In genomic region chr19:42461851-42462250, GRCm38 (mm10) we compare ENCODE assay signal across 18 mouse cellular contexts. TPM values are rescaled to one million over a fixed set of nuclear protein-coding genes. Genes with fewer than 3 reads are reported as not detected.
DNase-seq lines count a peak whose midpoint lies in the region; ATAC-seq and TF ChIP-seq lines count a peak whose summit lies in the region.
"Had no signal": no experiment of that assay in that cellular context is flagged by ENCODE, and none has a peak within 500 bp of the region (broad histone marks: within the 10 kb centered on the region; RNA-seq: fewer than 3 reads in every experiment).

No protein-coding gene starts in this region.

- no peak overlapping the region for H3K27ac ChIP-seq in lung, embryonic 14.5 days (ENCODE audit: low read depth)
- peak overlapping the region; percentile 63; the same call in 1 of the 2 replicates for H3K27ac ChIP-seq in neural tube, embryonic 13.5 days (replicated peaks)
- H3K27ac ChIP-seq: heart, embryonic 13.5 days had no signal

- H3K4me1 ChIP-seq in lung, embryonic 14.5 days (ENCODE audit: insufficient read depth) = 0 out of 2 replicates have a peak, but pooled peaks cover 4% of the 10 kb centered on the region
- H3K4me1 ChIP-seq in neural tube, embryonic 13.5 days (replicated peaks) = peaks cover 19% of the 10 kb centered on the region

- H3K9me3 ChIP-seq in lung, embryonic 14.5 days (ENCODE audit: low read depth, low read length) = no peaks in the 10 kb centered on the region
- H3K9me3 ChIP-seq in neural tube, embryonic 13.5 days = no peaks in the 10 kb centered on the region
- H3K9me3 ChIP-seq: heart, embryonic 13.5 days had no signal

- H3K36me3 ChIP-seq in lung, embryonic 14.5 days (ENCODE audit: insufficient read depth) = no peaks in the 10 kb centered on the region
- no peaks in the 10 kb centered on the region for H3K36me3 ChIP-seq in neural tube, embryonic 13.5 days
- H3K36me3 ChIP-seq: heart, embryonic 13.5 days had no signal

- no peak overlapping the region for H3K4me3 ChIP-seq in lung, embryonic 14.5 days (ENCODE audit: low read depth, low read length)
- H3K4me3 ChIP-seq in neural tube, embryonic 13.5 days = no peak overlapping the region
- H3K4me3 ChIP-seq: erythroblast, embryonic 14.5 days; heart, embryonic 13.5 days had no signal

- H3K27me3 ChIP-seq in lung, embryonic 14.5 days (ENCODE audit: insufficient read depth, low read length) = no peaks in the 10 kb centered on the region
- no peaks in the 10 kb centered on the region for H3K27me3 ChIP-seq in neural tube, embryonic 13.5 days

- no peak for ATAC-seq in lung, embryonic 14.5 days (ENCODE audit: insufficient read depth)
- peak; percentile 61 for ATAC-seq in neural tube, embryonic 13.5 days (ENCODE audit: low read depth)
- ATAC-seq in frontal cortex, adult (ENCODE audit: low TSS enrichment) = no peak
- ATAC-seq: forebrain, embryonic 14.5 days had no signal

- no peak for TF ChIP-seq CTCF in lung, embryonic 14.5 days (IDR thresholded peaks at IDR 0.05; ENCODE audit: low read depth)

- 24% methylated on average over 6 of the region's 6 CpGs for WGBS in lung, embryonic 14.5 days
- WGBS in neural tube, embryonic 13.5 days = 46% methylated on average over 6 of the region's 6 CpGs

- H3K9ac ChIP-seq in lung, embryonic 14.5 days = no peak overlapping the region
- H3K9ac ChIP-seq in neural tube, embryonic 13.5 days = no peak overlapping the region
- H3K9ac ChIP-seq: heart, embryonic 13.5 days had no signal

- peak; percentile 89 for DNase-seq in heart, adult 11 months
- no peak for DNase-seq in heart, postnatal 36 days
- peak; percentile 46 for DNase-seq in lung, embryonic 14.5 days
- DNase-seq in lung, adult 18-20 months = no peak
- DNase-seq in adipocyte (ENCODE audit: low spot score) = no peak
- DNase-seq: adrenal gland, adult 2 months; cerebellum, postnatal 14 days; kidney, adult 11 months; lung, adult 2 months; lung, postnatal 36 days; right cerebral cortex, postnatal 25 days had no signal

- intact Hi-C loops in heart, postnatal 36 days (cut with DNase I) = no loop called here

- 0 out of 2 replicates have a peak overlapping the region, but pooled peaks have one; percentile 7 for H3K4me2 ChIP-seq in lung, embryonic 14.5 days
- H3K4me2 ChIP-seq in neural tube, embryonic 13.5 days = no peak overlapping the region
- H3K4me2 ChIP-seq: heart, embryonic 13.5 days had no signal

RNA-seq across cellular contexts. Expression of gene Crtac1, which starts 30.3 kb away (rescaled TPM):
- not detected for total RNA-seq in heart, postnatal 36 days (2021)
- polyA plus RNA-seq in lung, embryonic 14.5 days (2014; fragmentation: Nextera tagmentation; extraction: Ambion mirVana) = 0.72 and 0.97 TPM in 2 replicates
- 59.5 and 59.6 TPM in 2 replicates for polyA plus RNA-seq in neural tube, embryonic 13.5 days (2015; fragmentation: Nextera tagmentation; extraction: Ambion mirVana)
- total RNA-seq: megakaryocyte-erythroid progenitor cell, adult 5-6 weeks had no signal
- polyA plus RNA-seq: C2C12; erythroblast, embryonic 14.5 days had no signal

RNA-seq across cellular contexts. Expression of gene R3hcc1l, which starts 56.7 kb away (rescaled TPM):
- 10 to 100 TPM; 24.7 to 26.9 TPM for total RNA-seq in heart, postnatal 36 days (2021)
- 20.8 and 22.5 TPM in 2 replicates for polyA plus RNA-seq in lung, embryonic 14.5 days (2014; fragmentation: Nextera tagmentation; extraction: Ambion mirVana)
- polyA plus RNA-seq in neural tube, embryonic 13.5 days (2015; fragmentation: Nextera tagmentation; extraction: Ambion mirVana) = 15.9 and 16.2 TPM in 2 replicates

Comparison
In these comparisons a context has a peak if more than half of its experiments do, and no peak if none do; other contexts are left out.
1. DNase-seq: peak in heart, adult 11 months (single experiment) and lung, embryonic 14.5 days (single experiment); none in heart, postnatal 36 days (0 of 2), lung, adult 18-20 months (0 of 2) and adipocyte (single experiment).
2. RNA of gene Crtac1, which starts 30.3 kb away (polyA plus RNA-seq): 59.5 to 59.6 TPM in neural tube, embryonic 13.5 days; 0.72 to 0.97 TPM in lung, embryonic 14.5 days; every median in the first group is over 10 times any median in the second.